Comparison of ENCODE assay signal across 9 mouse cellular contexts in the genomic region with DNA sequence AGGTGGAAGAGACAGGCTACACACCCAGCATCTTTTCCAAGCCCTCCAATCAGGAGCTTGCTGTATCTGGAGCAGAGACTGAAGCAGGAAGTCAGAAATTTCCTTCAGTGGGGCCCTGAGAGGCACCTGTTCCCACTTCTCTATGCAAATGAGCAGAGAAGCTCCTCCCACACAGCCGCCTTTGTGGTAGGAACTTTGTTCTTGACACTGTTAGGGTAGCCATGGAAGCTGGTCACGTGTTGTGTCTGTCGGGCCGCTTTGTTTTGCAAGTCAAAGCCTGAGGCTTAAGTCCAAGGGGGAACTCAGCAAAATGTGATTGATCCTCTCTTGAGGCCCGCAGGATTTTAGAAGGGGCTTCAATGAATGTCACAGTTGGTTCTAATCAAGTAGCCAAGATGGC. TPM values are rescaled to one million over a fixed set of nuclear protein-coding genes. Genes with fewer than 3 reads are reported as not detected.
DNase-seq lines count a peak whose midpoint lies in the region; ATAC-seq lines count a peak whose summit lies in the region.
"Had no signal": no experiment of that assay in that cellular context is flagged by ENCODE, and none has a peak within 500 bp of the region (broad histone marks: within the 10 kb centered on the region; RNA-seq: fewer than 3 reads in every experiment).

No protein-coding gene starts in this region.

- H3K9me3 ChIP-seq in liver, embryonic 12.5 days (replicated peaks): no peaks in the 10 kb centered on the region

- WGBS in liver, embryonic 12.5 days (ENCODE audit: insufficient replicate concordance): 19% methylated on average over 5 of the region's 5 CpGs

- intact Hi-C loops in gastrocnemius, postnatal 14 days (cut with DNase I; ENCODE audit: low total_unique reads): no loop called here

- no peak overlapping the region for H3K9ac ChIP-seq in liver, embryonic 12.5 days

- no peak overlapping the region for H3K4me3 ChIP-seq in liver, embryonic 12.5 days
- H3K4me3 ChIP-seq: heart, adult 2 months had no signal

- H3K36me3 ChIP-seq in liver, embryonic 12.5 days: no peaks in the 10 kb centered on the region

- H3K4me1 ChIP-seq in liver, embryonic 12.5 days: peaks cover 10% of the 10 kb centered on the region; the same call in 1 of the 2 replicates

- H3K27me3 ChIP-seq in liver, embryonic 12.5 days (replicated peaks): peaks cover 11% of the 10 kb centered on the region

- peak; percentile 57 for ATAC-seq in activated CD4-positive, CD25-positive, alpha-beta regulatory T cell, adult 4 months
- ATAC-seq in liver, embryonic 12.5 days: peak; percentile 58; the same call in 1 of the 2 replicates
- ATAC-seq in erythroblast, adult 5-6 weeks (replicated peaks; ENCODE audit: low FRiP score, poor library complexity, severe bottlenecking): no peak

- DNase-seq in gastrocnemius, postnatal 25 days: peak; percentile 31
- DNase-seq in gastrocnemius, postnatal 14 days: no peak
- DNase-seq in spleen, postnatal 4 days (ENCODE audit: low spot score in 2 of 2): peak; percentile 74 to 77
- DNase-seq in right cerebral cortex, postnatal 25 days: no peak
- DNase-seq in left cerebral cortex, adult 11 months (ENCODE audit: low spot score): no peak

- no peak overlapping the region for H3K4me2 ChIP-seq in liver, embryonic 12.5 days

- no peak overlapping the region for H3K27ac ChIP-seq in liver, embryonic 12.5 days
- H3K27ac ChIP-seq: heart, adult 2 months had no signal

RNA-seq across cellular contexts. Expression of a gene that starts 9.4 kb away (rescaled TPM):
- total RNA-seq in gastrocnemius, postnatal 25 days (2021): 10 to 100 TPM; 78.9 to 87.0 TPM
- total RNA-seq in gastrocnemius, postnatal 14 days (2021): 10 to 100 TPM; 39.6 to 74.8 TPM
- 10 to 100 TPM; 13.5 to 14.8 TPM for polyA plus RNA-seq in activated CD4-positive, CD25-positive, alpha-beta regulatory T cell, adult 4 months (2017; shearing (Covaris generic))
- 6.1 and 6.8 TPM in 2 replicates for polyA plus RNA-seq in liver, embryonic 12.5 days (2016; fragmentation: Nextera tagmentation; extraction: Ambion mirVana)
- total RNA-seq in erythroblast, adult 5-6 weeks (2015; ENCODE audit: low replicate concordance): 2.1 and 2.9 TPM in 2 replicates
- total RNA-seq in erythroblast, adult 5-6 weeks (2017; ENCODE audit: low replicate concordance): 1.4 and 4.0 TPM in 2 replicates

RNA-seq across cellular contexts. Expression of a gene that starts 10.5 kb away (rescaled TPM):
- 1 to 10 TPM; 1.9 to 2.2 TPM for total RNA-seq in gastrocnemius, postnatal 25 days (2021)
- total RNA-seq in gastrocnemius, postnatal 14 days (2021): 1 to 10 TPM; 2.4 to 3.0 TPM
- under 1 TPM; 0.75 to 0.96 TPM for polyA plus RNA-seq in activated CD4-positive, CD25-positive, alpha-beta regulatory T cell, adult 4 months (2017; shearing (Covaris generic))
- polyA plus RNA-seq in liver, embryonic 12.5 days (2016; fragmentation: Nextera tagmentation; extraction: Ambion mirVana): 1.2 and 1.7 TPM in 2 replicates
- 0.42 TPM in 1 of 2 replicates, not detected in the other for total RNA-seq in erythroblast, adult 5-6 weeks (2015; ENCODE audit: low replicate concordance)
- total RNA-seq in erythroblast, adult 5-6 weeks (2017; ENCODE audit: low replicate concordance): 3.6 and 5.9 TPM in 2 replicates

Comparison
In these comparisons a context has a peak if more than half of its experiments do, and no peak if none do; other contexts are left out.
1. DNase-seq: peak in gastrocnemius, postnatal 25 days (single experiment) and spleen, postnatal 4 days (2 of 2); none in gastrocnemius, postnatal 14 days (single experiment), right cerebral cortex, postnatal 25 days (single experiment) and left cerebral cortex, adult 11 months (single experiment).
2. RNA of a gene that starts 9.4 kb away (total RNA-seq): 78.9 to 87.0 TPM in gastrocnemius, postnatal 25 days and 39.6 to 74.8 TPM in gastrocnemius, postnatal 14 days; 1.4 to 4.0 TPM in erythroblast, adult 5-6 weeks; every median in the first group is over 4 times any median in the second.